Mouse (Mus musculus) liver, embryonic 15.5 days (tissue): ENCODE results near the gene Sapcd1. TPM values are rescaled to one million over a fixed set of nuclear protein-coding genes. Genes with fewer than 3 reads are reported as not detected.

ENCODE experiments used
- ATAC-seq: fragments of 200-750 bp; cut with Nextera tagmentation; 2 replicates; pipeline ENCODE4 v1.8.0; 2017; ENCODE audit warnings: moderate number of reproducible peaks, mild to moderate bottlenecking, moderate library complexity; ENCODE audit not compliant: insufficient read depth
- H3K27ac ChIP-seq: fragments of 300-500 bp; sonication (generic); replicated peaks from 2 replicates; pipeline ENCODE4 v1.5.1; 2015; ENCODE audit warnings: mild to moderate bottlenecking, inconsistent platforms
- H3K27me3 ChIP-seq: fragments of 300-500 bp; sonication (generic); 2 replicates; pipeline ENCODE4 v1.6.1; 2015; ENCODE audit warnings: mild to moderate bottlenecking, inconsistent platforms
- H3K36me3 ChIP-seq: fragments of 300-500 bp; sonication (generic); replicated peaks from 2 replicates; pipeline ENCODE4 v1.6.1; 2015; ENCODE audit warnings: moderate library complexity, mild to moderate bottlenecking, inconsistent platforms
- H3K4me1 ChIP-seq: fragments of 300-500 bp; sonication (generic); replicated peaks from 2 replicates; pipeline ENCODE4 v1.6.1; 2015; ENCODE audit warnings: inconsistent platforms
- H3K4me2 ChIP-seq: fragments of 300-500 bp; sonication (generic); 2 replicates; pipeline ENCODE4 v1.6.1; 2015; ENCODE audit warnings: moderate library complexity, mild to moderate bottlenecking, inconsistent platforms
- H3K4me3 ChIP-seq: fragments of 300-500 bp; sonication (generic); replicated peaks from 2 replicates; pipeline ENCODE4 v1.5.1; 2015; ENCODE audit warnings: mild to moderate bottlenecking, inconsistent platforms
- H3K9ac ChIP-seq: fragments of 300-500 bp; sonication (generic); 2 replicates; pipeline ENCODE4 v1.6.1; 2015; ENCODE audit warnings: moderate library complexity, mild to moderate bottlenecking, inconsistent platforms
- H3K9me3 ChIP-seq: fragments of 300-500 bp; sonication (generic); replicated peaks from 2 replicates; pipeline ENCODE4 v1.6.1; 2016; ENCODE audit warnings: inconsistent platforms
- WGBS: fragments of 180-500 bp; shearing (Covaris S2); methylation state at CpG from one replicate; pipeline ENCODE4 v1.1.7; 2015; ENCODE audit warnings: mixed read lengths; ENCODE audit not compliant: insufficient replicate concordance; 5-methylcytosine and 5-hydroxymethylcytosine counted together
- polyA plus RNA-seq: library from polyadenylated mRNA; unstranded; fragments of >200 nt; fragmentation: Nextera tagmentation; extraction: Ambion mirVana; gene quantifications from 2 replicates; pipeline ENCODE4 v1.2.1, GENCODE M21; 2015

Gene Sapcd1
- polyA plus RNA-seq, 1 experiment from 2014 or later: 2.3 TPM

DNA sequence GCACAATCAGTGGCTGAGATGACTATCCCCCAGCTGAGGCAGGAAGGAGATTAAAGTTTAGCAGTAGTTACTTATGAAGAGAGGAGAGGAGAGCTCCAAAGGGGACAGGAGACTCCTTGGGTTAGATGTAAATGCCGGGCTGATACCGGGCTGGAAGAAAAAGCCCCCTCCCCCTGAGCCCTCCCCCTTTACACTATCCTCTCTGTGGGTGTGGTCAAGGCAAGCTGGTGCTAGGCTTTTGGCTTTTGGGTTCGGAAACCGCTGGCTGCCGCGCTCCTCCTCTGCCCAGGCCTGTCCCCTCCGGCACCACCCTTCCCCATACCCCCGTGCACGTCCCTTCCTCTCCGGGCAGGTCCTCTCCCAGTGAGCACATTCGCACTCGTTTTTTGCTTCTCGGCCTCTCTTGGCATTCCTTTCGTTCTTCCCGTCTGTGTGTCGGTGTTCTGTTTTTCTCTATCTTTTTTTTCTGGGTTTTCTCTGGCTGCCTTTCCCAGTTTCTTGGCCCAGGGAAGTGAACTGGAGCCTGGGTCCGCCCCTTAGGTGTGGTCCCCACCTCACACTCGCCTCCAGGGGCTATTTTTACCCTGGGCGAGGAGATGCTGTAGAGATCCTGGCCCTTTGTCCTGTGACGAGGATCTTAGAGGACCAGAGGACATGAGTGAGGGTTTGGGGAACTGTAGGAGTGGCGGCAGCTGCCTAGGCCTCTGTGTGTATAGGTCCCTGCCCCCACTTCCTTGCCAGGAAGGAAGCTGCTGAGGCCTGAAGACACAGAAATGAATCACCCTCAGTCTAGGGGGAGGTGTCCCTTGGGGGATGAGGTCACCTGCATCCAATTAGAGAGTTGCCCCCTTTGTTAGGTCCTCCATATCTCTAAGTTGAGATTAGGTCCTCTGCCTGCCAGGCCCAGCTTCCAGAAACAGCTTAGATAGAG lies 23.6 kb upstream of the Sapcd1 start:
- Histone ChIP-seq H3K9ac (peak overlapping the region; percentile 87), H3K4me3 (peak overlapping the region; percentile 72), H3K4me1 (peaks cover 81% of the 10 kb centered on the region), H3K4me2 (peak overlapping the region; percentile 98), H3K36me3 (peaks cover 45% of the 10 kb centered on the region), H3K27me3 (no peaks in the 10 kb centered on the region), H3K9me3 (no peaks in the 10 kb centered on the region), H3K27ac (peak overlapping the region; percentile 91)
- 2% methylated on average over 21 of the region's 21 CpGs for WGBS
- ATAC-seq: peak; percentile 44; the same call in 1 of the 2 replicates

- Histone ChIP-seq H3K9me3 (no peaks in the 10 kb centered on the region), H3K36me3 (peaks cover 33% of the 10 kb centered on the region), H3K4me3 (peak overlapping the region; percentile 72), H3K27ac (peak overlapping the region; percentile 91), H3K4me2 (peak overlapping the region; percentile 98), H3K27me3 (no peaks in the 10 kb centered on the region), H3K4me1 (peaks cover 82% of the 10 kb centered on the region), H3K9ac (peak overlapping the region; percentile 87)
- ATAC-seq: peak; percentile 23
- under 1% methylated on average over 27 of the region's 27 CpGs for WGBS
Measured at GRCm38 (mm10) chr17:35050126-35050750, 22.4 kb upstream of the Sapcd1 start.

GRCm38 (mm10) chr17:35049561-35050016 lies 21.8 kb upstream of the Sapcd1 start, which contains the start of gene Clic1:
Gene Clic1, plus strand, starts transcription at chr17:35049966.
- Histone ChIP-seq H3K27me3 (no peaks in the 10 kb centered on the region), H3K4me1 (peaks cover 86% of the 10 kb centered on the region), H3K4me2 (peak within 1 kb of the TSS; percentile 98), H3K36me3 (peaks cover 27% of the 10 kb centered on the region), H3K27ac (peak within 1 kb of the TSS; percentile 91), H3K9ac (peak within 1 kb of the TSS; percentile 87), H3K9me3 (no peaks in the 10 kb centered on the region), H3K4me3 (peak within 1 kb of the TSS; percentile 72)
- WGBS: 1% methylated on average over 11 of the region's 11 CpGs
- no peak for ATAC-seq

- H3K27ac ChIP-seq: peak overlapping the region; percentile 91
- peaks cover 92% of the 10 kb centered on the region for H3K4me1 ChIP-seq
- peak overlapping the region; percentile 98 for H3K4me2 ChIP-seq
- H3K36me3 ChIP-seq: peaks cover 21% of the 10 kb centered on the region
- no peaks in the 10 kb centered on the region for H3K27me3 ChIP-seq
- H3K9me3 ChIP-seq: no peaks in the 10 kb centered on the region
- H3K9ac ChIP-seq: 0 out of 2 replicates have a peak overlapping the region, but pooled peaks have one; percentile 12
- WGBS: 32% methylated on average over 5 of the region's 5 CpGs
- no peak for ATAC-seq
- peak overlapping the region; percentile 72; the same call in 1 of the 2 replicates for H3K4me3 ChIP-seq
Measured at GRCm38 (mm10) chr17:35048932-35049440, 21.2 kb upstream of the Sapcd1 start.

DNA sequence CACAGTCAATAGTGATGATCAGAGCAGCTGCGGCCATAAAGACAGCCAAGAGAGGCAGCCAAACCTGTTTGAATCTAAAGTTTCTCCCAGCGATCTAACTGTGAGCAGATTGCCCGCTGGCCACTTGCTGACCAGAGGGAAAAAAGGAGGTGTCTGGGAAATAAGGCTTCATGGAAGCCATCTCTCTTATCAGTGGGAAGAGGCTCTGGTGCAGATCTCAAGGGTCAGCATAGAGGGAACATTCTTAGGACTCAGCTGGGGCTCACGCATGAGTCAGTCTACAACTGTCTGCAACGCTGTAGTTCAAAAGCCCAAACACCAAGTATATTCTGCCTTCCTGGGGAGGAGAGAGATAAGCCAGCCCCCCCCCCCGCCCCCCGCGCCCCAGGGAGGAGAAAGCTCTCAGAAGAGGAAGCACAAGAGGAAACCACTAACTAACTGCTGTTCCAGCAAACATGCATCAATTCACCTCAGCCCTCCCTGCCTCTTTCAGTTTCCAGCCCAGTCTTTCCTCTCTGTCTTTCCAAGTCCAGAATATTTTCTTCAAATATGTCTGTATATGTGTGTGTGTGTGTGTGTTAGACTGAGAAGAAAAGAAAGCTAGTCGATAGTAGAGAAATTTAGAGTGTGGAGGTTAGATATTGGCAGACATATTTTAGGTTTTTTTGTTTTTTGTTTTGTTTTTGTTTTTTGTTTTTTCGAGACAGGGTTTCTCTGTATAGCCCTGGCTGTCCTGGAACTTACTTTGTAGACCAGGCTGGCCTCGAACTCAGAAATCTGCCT lies 20.5 kb upstream of the Sapcd1 start:
- Histone ChIP-seq H3K27me3 (no peaks in the 10 kb centered on the region), H3K9me3 (no peaks in the 10 kb centered on the region), H3K4me1 (peaks cover 98% of the 10 kb centered on the region), H3K36me3 (peaks cover 14% of the 10 kb centered on the region), H3K4me3 (peak overlapping the region; percentile 37), H3K27ac (peak overlapping the region; percentile 91), H3K4me2 (peak overlapping the region; percentile 98), H3K9ac (peak overlapping the region; percentile 51)
- ATAC-seq: no peak
- WGBS: 5% methylated on average over 11 of the region's 11 CpGs

- H3K36me3 ChIP-seq: peaks cover 8% of the 10 kb centered on the region
- H3K27me3 ChIP-seq: no peaks in the 10 kb centered on the region
- H3K4me1 ChIP-seq: peaks cover 94% of the 10 kb centered on the region
- H3K9ac ChIP-seq: peak overlapping the region; percentile 51
- H3K4me3 ChIP-seq: peak overlapping the region; percentile 72
- H3K4me2 ChIP-seq: peak overlapping the region; percentile 98
- WGBS: 10% methylated on average over 1 of the region's 1 CpGs
- no peaks in the 10 kb centered on the region for H3K9me3 ChIP-seq
- no peak for ATAC-seq
- peak overlapping the region; percentile 91 for H3K27ac ChIP-seq
Measured at GRCm38 (mm10) chr17:35047688-35048087, 19.9 kb upstream of the Sapcd1 start.

- 2% methylated on average over 33 of the region's 33 CpGs for WGBS
- Histone ChIP-seq H3K27ac (peak within 1 kb of the TSS; percentile 91), H3K4me2 (peak within 1 kb of the TSS; percentile 98), H3K4me3 (peak within 1 kb of the TSS; percentile 72), H3K9ac (peak within 1 kb of the TSS; percentile 88), H3K4me1 (peaks cover 91% of the 10 kb centered on the region), H3K9me3 (no peaks in the 10 kb centered on the region), H3K27me3 (no peaks in the 10 kb centered on the region), H3K36me3 (no peaks in the 10 kb centered on the region)
- peak; percentile 87 for ATAC-seq
Measured at GRCm38 (mm10) chr17:35046681-35047455, 19.1 kb upstream of the Sapcd1 start, which contains the start of gene Msh5. Gene Msh5, minus strand, starts transcription at chr17:35046745.

- Histone ChIP-seq H3K4me3 (peak overlapping the region; percentile 72), H3K9ac (peak overlapping the region; percentile 88), H3K27ac (peak overlapping the region; percentile 91), H3K4me1 (peaks cover 89% of the 10 kb centered on the region), H3K27me3 (no peaks in the 10 kb centered on the region), H3K4me2 (peak overlapping the region; percentile 98), H3K9me3 (no peaks in the 10 kb centered on the region), H3K36me3 (no peaks in the 10 kb centered on the region)
- no peak for ATAC-seq
- 3% methylated on average over 48 of the region's 48 CpGs for WGBS
Measured at GRCm38 (mm10) chr17:35045807-35046680, 18.2 kb upstream of the Sapcd1 start.
